Mouse (Mus musculus) CH12.LX (cell line): ENCODE data around the gene Hipk2. TPM values are rescaled to one million over a fixed set of nuclear protein-coding genes. Genes with fewer than 3 reads are reported as not detected.

Experiments used
- DNase-seq: peaks from one replicate; pipeline ENCODE4 v3.0.0-alpha.2; 2013; ENCODE audit errors: extremely low read depth
- H3K27ac ChIP-seq: 2 replicates; pipeline ENCODE4 v1.5.1; 2012; ENCODE audit warnings: low read depth, mild to moderate bottlenecking, control low read depth, moderate library complexity; ENCODE audit not compliant: insufficient read depth
- H3K27me3 ChIP-seq: replicated peaks from 2 replicates; pipeline ENCODE3; 2012; ENCODE audit warnings: inconsistent platforms
- H3K36me3 ChIP-seq, 2 experiments: replicated peaks in 1 of 2; 2 replicates each; pipeline versions ENCODE3 to v1.6.1; 2012; ENCODE audit warnings: inconsistent platforms in 1 of 2, low read length in 1 of 2, mild to moderate bottlenecking in 1 of 2, mixed read lengths in 1 of 2, moderate library complexity in 1 of 2; ENCODE audit not compliant: control insufficient read depth in 1 of 2, insufficient read depth in 1 of 2
- H3K4me1 ChIP-seq, 2 experiments: 2 replicates each; pipeline ENCODE4 v1.6.1; 2012; ENCODE audit warnings: inconsistent platforms in 1 of 2, moderate library complexity in 1 of 2; ENCODE audit not compliant: insufficient read depth in 2 of 2, control insufficient read depth in 1 of 2
- H3K4me2 ChIP-seq: 2 replicates; pipeline ENCODE4 v1.6.1; 2012; ENCODE audit warnings: low read depth, mild to moderate bottlenecking, control low read depth; ENCODE audit not compliant: poor library complexity, insufficient read depth, severe bottlenecking
- H3K4me3 ChIP-seq, 3 experiments: fragments of 150-350 bp in 1 of 3; sonication (generic) in 1 of 3; replicated peaks in 1 of 3; 2 replicates each; pipeline versions ENCODE3 to v1.5.1; 2011 to 2012; ENCODE audit warnings: low read depth in 2 of 3, low read length in 2 of 3, mild to moderate bottlenecking in 2 of 3, moderate library complexity in 2 of 3, control low read depth in 1 of 3, improper control_type of control experiment in 1 of 3, inconsistent platforms in 1 of 3, mixed read lengths in 1 of 3; ENCODE audit not compliant: poor library complexity in 1 of 3
- H3K79me2 ChIP-seq: replicated peaks from 2 replicates; pipeline ENCODE4 v1.6.1; 2012; ENCODE audit warnings: mild to moderate bottlenecking, moderate library complexity; ENCODE audit not compliant: control insufficient read depth, poor library complexity, insufficient read depth, severe bottlenecking; ENCODE audit errors: extremely low read depth
- H3K9ac ChIP-seq: 2 replicates; pipeline ENCODE4 v1.6.1; 2012; ENCODE audit warnings: low read depth, mild to moderate bottlenecking, control low read depth, moderate library complexity; ENCODE audit not compliant: insufficient read depth
- H3K9me3 ChIP-seq: replicated peaks from 2 replicates; pipeline ENCODE3; 2012; ENCODE audit warnings: low read length, inconsistent platforms, mixed read lengths
- BHLHE40 ChIP-seq: IDR thresholded peaks from 2 replicates; pipeline ENCODE4 v1.6.1; 2011; ENCODE audit warnings: mild to moderate bottlenecking, low read depth, low read length, improper control_type of control experiment
- CHD1 ChIP-seq: IDR thresholded peaks from 2 replicates; pipeline ENCODE4 v1.6.1; 2012; ENCODE audit warnings: low read depth, low read length, improper control_type of control experiment, inconsistent platforms
- CHD2 ChIP-seq: IDR thresholded peaks from 2 replicates; pipeline ENCODE4 v1.6.1; 2011; ENCODE audit warnings: low read length, improper control_type of control experiment
- CTCF ChIP-seq, 2 experiments: IDR thresholded peaks in 1 of 2; conservative IDR thresholded peaks in 1 of 2; 2 replicates each; pipeline ENCODE4 v1.5.1; 2011 to 2012; ENCODE audit warnings: low read depth in 2 of 2, low read length in 2 of 2, improper control_type of control experiment in 1 of 2, inconsistent platforms in 1 of 2, mild to moderate bottlenecking in 1 of 2, moderate library complexity in 1 of 2
- E2F4 ChIP-seq: IDR thresholded peaks from 2 replicates; pipeline ENCODE4 v1.6.1; 2011; ENCODE audit warnings: low read depth, low read length, improper control_type of control experiment; ENCODE audit not compliant: insufficient replicate concordance
- GABPA ChIP-seq: IDR thresholded peaks from 2 replicates; pipeline ENCODE4 v1.6.1; 2012; ENCODE audit warnings: low read depth, low read length, improper control_type of control experiment, inconsistent platforms; ENCODE audit not compliant: insufficient replicate concordance
- HCFC1 ChIP-seq: IDR thresholded peaks from 2 replicates; pipeline ENCODE4 v1.6.1; 2012; ENCODE audit warnings: low read depth, mild to moderate bottlenecking, inconsistent platforms, low read length, improper control_type of control experiment
- JUN ChIP-seq: IDR thresholded peaks from 2 replicates; pipeline ENCODE4 v1.6.1; 2011; ENCODE audit warnings: low read depth, mild to moderate bottlenecking, low read length, improper control_type of control experiment, moderate library complexity; ENCODE audit not compliant: insufficient read depth
- KAT2A ChIP-seq: IDR thresholded peaks from 2 replicates; pipeline ENCODE4 v1.6.1; 2012; ENCODE audit warnings: low read length, improper control_type of control experiment, inconsistent platforms; ENCODE audit not compliant: insufficient replicate concordance
- NELFE ChIP-seq: IDR thresholded peaks from 2 replicates; pipeline ENCODE4 v1.6.1; 2011; ENCODE audit warnings: low read depth, low read length, improper control_type of control experiment
- POLR2AphosphoS2 ChIP-seq: IDR thresholded peaks from 2 replicates; pipeline ENCODE4 v1.6.1; 2011; ENCODE audit warnings: low read depth, low read length, improper control_type of control experiment
- RAD21 ChIP-seq: IDR thresholded peaks from 2 replicates; pipeline ENCODE4 v1.6.1; 2011; ENCODE audit warnings: low read depth, mild to moderate bottlenecking, low read length, improper control_type of control experiment, moderate library complexity
- SMC3 ChIP-seq: IDR thresholded peaks from 2 replicates; pipeline ENCODE4 v1.6.1; 2011; ENCODE audit warnings: low read depth, low read length, improper control_type of control experiment
- TCF12 ChIP-seq: IDR thresholded peaks from 2 replicates; pipeline ENCODE4 v1.6.1; 2014; ENCODE audit warnings: low read depth, mild to moderate bottlenecking, inconsistent platforms, low read length, improper control_type of control experiment
- UBTF ChIP-seq: IDR thresholded peaks from 2 replicates; pipeline ENCODE4 v1.6.1; 2012; ENCODE audit warnings: low read depth, mild to moderate bottlenecking, inconsistent platforms, low read length, improper control_type of control experiment, moderate library complexity
- USF1 ChIP-seq: IDR thresholded peaks from 2 replicates; pipeline ENCODE4 v1.6.1; 2014; ENCODE audit warnings: low read depth, mild to moderate bottlenecking, inconsistent platforms, low read length, improper control_type of control experiment
- USF2 ChIP-seq: conservative IDR thresholded peaks from 2 replicates; pipeline ENCODE4 v1.6.1; 2011; ENCODE audit warnings: low read depth, low read length, improper control_type of control experiment
- ZC3H11A ChIP-seq: IDR thresholded peaks from 2 replicates; pipeline ENCODE4 v1.6.1; 2012; ENCODE audit warnings: low read depth, mild to moderate bottlenecking, inconsistent platforms, low read length, improper control_type of control experiment
- ZKSCAN1 ChIP-seq: IDR thresholded peaks from 2 replicates; pipeline ENCODE4 v1.6.1; 2012; ENCODE audit warnings: low read depth, inconsistent platforms, low read length, improper control_type of control experiment, borderline replicate concordance
- ZNF384 ChIP-seq: IDR thresholded peaks from 2 replicates; pipeline ENCODE4 v1.6.1; 2012; ENCODE audit warnings: low read depth, low read length, improper control_type of control experiment, inconsistent platforms
- dilution Hi-C: fragments of 300-500 bp; cut with MboI; formaldehyde crosslinking; loops from 2 replicates; pipeline ENCODE4 v1.14.3; 2020; ENCODE audit warnings: low sequenced_read_pairs; ENCODE audit not compliant: extremely low pct_unique_long_range_greater_than_20kb, extremely low pct_ligation_motif_present
- in situ Hi-C: fragments of 300-500 bp; cut with MboI; formaldehyde crosslinking; loops from 3 replicates; pipeline ENCODE4 v1.14.3; 2019; ENCODE audit warnings: low sequenced_read_pairs, low pct_ligation_motif_present, low pct_unique_long_range_greater_than_20kb, mixed read lengths
- polyA plus RNA-seq: library from polyadenylated mRNA; unstranded; fragments of >175 nt; gene quantifications from 2 replicates; pipeline ENCODE4 v1.2.1, GENCODE M21; 2012; ENCODE audit warnings: low read depth; ENCODE audit not compliant: insufficient read length
- total RNA-seq, 2 experiments: library from RNA; depleted of rRNA; stranded (reverse); fragments of 300-350 nt in 1 of 2; fragments of >200 nt in 1 of 2; gene quantifications; 2 replicates each; pipeline ENCODE4 v1.2.3; 2012 to 2014

Gene Hipk2
- total and polyA plus RNA-seq, 3 experiments = 1.6 to 5.3 (median 2.6) TPM

- Histone ChIP-seq H3K4me3 (no peak overlapping the region), H3K9me3 (no peaks in the 10 kb centered on the region), H3K27ac (no peak overlapping the region), H3K79me2 (no peaks in the 10 kb centered on the region), H3K36me3 (no peaks in the 10 kb centered on the region), H3K4me1 (peaks cover 5 to 6% of the 10 kb centered on the region in 2 experiments; a peak in 3 of 4 replicates), H3K9ac (no peak overlapping the region), H3K4me2 (no peak overlapping the region), H3K27me3 (peaks cover 46% of the 10 kb centered on the region)
- no peak for DNase-seq
- dilution Hi-C loops (no loop called here), in situ Hi-C loops (no loop called here)
- TF ChIP-seq ZKSCAN1 (no peak), CHD2 (no peak), POLR2AphosphoS2 (no peak), HCFC1 (no peak), NELFE (no peak), JUN (no peak), UBTF (no peak), RAD21 (no peak), GABPA (no peak), E2F4 (no peak), USF1 (no peak), ZNF384 (no peak), TCF12 (no peak), BHLHE40 (no peak), KAT2A (no peak), USF2 (no peak)
These were observed 214.3 kb downstream of the Hipk2 start for GRCm38 (mm10) chr6:38661626-38662025.

DNA sequence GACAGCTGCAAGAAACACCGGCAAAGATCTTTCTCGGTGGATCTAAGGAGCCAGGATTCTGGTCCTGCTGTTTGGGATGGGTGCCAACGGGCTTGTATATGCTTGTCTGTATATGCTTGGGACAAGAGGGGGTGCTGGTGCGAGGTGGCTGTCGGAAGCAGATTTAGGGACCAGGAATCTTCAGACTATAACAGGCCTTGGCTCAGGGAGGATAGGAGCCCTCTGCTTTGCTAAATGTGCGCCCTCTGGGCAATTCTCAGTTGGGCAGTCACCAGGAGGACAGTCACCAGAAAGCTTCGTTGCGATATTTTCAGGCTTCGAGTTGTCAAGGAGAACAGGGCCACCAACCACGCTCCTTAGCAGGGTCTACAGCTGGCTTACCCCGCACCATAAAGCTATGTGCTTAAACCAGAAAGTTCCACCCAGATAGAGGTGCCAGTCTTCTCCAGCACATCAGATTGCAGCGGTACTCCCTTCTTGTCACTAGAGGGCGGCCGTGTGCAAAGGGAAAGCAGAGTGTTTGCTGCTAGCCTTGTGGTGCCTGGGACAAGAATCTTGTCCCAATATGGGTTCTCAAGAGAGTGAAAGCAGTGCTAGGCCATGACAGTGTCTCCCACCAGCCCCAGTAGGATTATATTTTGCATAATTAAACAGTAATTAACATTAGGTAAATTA, 225.6 kb downstream of the Hipk2 start:
- H3K36me3 ChIP-seq = no peaks in the 10 kb centered on the region
- dilution Hi-C loops (no loop called here), in situ Hi-C loops (no loop called here)
- peak; percentile 83 for DNase-seq
- no peaks in the 10 kb centered on the region for H3K79me2 ChIP-seq
- H3K27me3 ChIP-seq = no peaks in the 10 kb centered on the region
- no peaks in the 10 kb centered on the region for H3K4me1 ChIP-seq
- no peak overlapping the region for H3K27ac ChIP-seq
- no peak overlapping the region for H3K4me2 ChIP-seq
- H3K9me3 ChIP-seq = peaks cover 4% of the 10 kb centered on the region
- no peak overlapping the region for H3K9ac ChIP-seq
- H3K4me3 ChIP-seq = no peak overlapping the region
- peak; percentile 91 for TF ChIP-seq SMC3
- TF ChIP-seq CHD1 = no peak
- TF ChIP-seq USF2 = no peak
- 0 out of 2 replicates have a peak, but pooled peaks have one; percentile 24 for TF ChIP-seq ZC3H11A
- peak; percentile 78 for TF ChIP-seq RAD21
- peak; percentile 75 to 93 for TF ChIP-seq CTCF (conservative IDR thresholded peaks at IDR 0.05 in 1 of 2, IDR thresholded peaks at IDR 0.05 in 1 of 2; ENCODE audit: low read depth in 2 of 2, low read length in 2 of 2)
